Mouse (Mus musculus) layer of hippocampus, adult 9-11 months (tissue): Measurements from ENCODE around the gene Dennd1b.

ENCODE experiments used
- DNase-seq: peaks from one replicate; pipeline ENCODE4 v3.0.0; 2022

Dennd1b gene

DNA sequence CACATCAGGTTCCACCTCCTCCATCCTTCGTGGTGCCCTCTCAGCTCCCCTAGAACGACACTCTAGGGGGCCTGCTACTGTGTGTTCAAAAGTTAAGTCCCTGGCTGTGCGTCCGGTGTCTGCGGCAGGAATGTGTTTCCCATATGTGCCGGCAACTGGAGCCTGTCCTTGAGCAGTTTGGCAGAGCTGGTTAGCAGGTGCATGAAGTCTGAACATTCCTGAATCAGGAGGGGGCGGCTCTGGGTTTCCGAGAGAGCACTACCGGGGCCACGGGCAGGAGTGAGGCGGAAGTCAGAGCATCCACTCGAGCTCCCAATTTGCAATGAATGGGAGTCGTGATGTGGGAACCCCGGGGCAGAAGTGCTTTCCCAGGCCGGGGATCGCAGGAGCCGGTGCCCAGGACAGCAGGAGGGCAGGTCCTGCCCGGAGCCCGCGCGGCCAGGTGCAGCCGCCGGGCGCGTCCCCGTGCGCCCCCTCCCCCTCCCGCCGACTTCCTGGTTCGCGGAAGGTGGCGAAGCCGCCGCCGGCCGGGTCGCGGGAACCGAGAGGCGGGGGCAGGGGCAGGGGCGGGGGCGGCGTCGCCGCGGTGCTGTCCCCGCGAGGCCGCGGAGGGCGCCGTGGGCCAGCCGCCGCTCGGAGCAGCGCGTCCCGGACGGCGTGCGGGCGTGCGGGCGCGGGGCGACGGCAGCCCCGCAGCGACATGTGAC lies at the start of gene Dennd1b:
Dennd1b (plus strand) TSS at position 275 of the 707 bp plus-strand sequence.
- peak; percentile 69 for DNase-seq

DNA sequence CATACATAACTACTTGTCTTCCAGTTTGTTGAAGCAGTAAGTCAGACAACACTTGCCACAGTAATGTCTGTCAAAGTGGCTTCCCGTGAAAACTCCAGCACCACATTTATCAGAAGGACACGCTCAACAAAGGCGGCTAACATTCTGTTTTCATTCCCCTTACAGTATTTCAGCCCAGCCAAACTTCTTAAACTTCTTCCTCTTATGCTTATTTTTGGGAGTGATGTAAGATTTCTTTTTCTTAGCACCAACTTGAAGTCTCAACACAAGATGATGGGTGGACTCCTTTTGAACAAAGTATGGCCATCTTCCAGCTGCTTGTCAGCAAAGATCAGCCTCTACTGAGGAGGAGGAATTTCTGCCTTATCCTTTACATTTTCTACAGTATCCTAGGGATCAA lies 47.6 kb upstream of the Dennd1b start:
- DNase-seq: no peak

DNA sequence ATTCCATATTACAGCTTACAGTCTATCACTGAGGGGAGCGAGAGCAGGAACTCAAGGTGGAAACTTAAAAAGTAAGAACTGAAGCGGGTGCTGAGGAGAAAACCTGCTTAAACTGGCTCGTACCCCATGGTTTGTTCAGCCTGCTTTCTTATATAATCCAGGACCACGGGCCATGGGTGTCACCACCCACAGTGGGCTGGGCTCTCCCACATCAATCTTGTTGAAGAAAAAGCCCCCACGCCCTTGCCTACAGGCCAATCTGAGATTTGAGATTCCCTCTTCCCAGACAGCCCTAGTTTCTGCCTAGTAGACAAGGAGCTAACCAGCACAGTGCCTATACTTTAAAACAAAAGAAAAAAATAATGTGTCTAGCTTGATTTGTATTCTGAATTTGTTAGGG lies 43.6 kb upstream of the Dennd1b start:
- DNase-seq: no peak

DNA sequence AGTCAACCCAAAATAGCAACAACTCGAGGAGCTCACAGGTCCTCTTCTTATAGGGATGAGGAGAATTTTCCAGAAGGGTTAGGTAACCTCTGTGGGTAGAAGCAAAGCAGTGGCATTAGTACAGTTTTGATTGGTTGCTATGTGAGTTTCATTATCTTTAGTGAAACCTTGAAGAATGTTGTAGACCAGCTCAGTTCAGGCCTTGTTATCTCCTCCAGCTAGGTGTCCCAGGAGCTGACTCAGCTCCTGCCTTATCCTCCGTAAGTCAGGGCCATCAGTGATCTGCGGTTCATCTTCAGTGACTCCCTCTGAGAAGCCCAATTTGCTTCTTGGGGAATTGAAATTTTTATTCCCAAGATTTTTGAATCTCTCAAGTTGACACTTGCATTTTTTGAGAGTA lies 43.2 kb upstream of the Dennd1b start:
- no peak for DNase-seq

DNA sequence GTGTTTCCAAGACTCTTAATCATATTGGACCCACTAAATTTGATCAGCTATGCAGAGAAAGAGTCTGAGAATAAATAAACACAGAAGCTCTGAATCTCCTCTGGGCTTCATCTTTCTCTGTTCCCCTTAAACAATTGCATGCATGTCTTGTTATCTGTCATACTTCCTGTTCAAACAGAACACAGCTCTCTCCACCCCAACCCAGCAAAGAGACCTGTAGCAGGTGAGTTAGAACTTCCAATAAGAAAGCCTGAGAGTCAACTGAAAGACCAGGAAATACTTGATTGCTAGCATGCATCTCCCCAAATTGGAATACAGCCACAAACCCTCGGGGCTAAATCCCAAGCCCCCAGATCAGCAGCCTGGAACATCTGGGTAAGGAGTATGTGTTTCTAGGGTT lies 42.4 kb upstream of the Dennd1b start:
- DNase-seq: no peak

DNA sequence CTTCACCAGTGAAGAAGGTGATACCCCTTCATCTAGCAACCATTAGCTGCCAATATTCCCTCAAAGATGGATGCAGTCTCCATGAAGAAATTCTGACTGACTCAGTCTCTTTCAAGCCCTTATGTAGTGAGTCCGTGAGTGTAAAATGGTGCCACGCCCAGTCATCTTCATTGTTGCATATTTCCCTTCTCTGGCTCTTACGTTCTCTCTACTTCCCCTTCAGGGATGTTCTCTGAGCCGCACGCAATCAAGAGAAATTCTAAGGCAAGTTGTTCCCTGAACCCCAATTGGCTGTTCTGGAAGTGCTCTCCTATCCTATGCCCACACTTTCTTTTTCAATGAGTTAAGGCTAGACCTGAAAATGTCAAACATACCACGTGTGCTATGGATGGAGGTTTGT lies 40.3 kb upstream of the Dennd1b start:
- no peak for DNase-seq

DNA sequence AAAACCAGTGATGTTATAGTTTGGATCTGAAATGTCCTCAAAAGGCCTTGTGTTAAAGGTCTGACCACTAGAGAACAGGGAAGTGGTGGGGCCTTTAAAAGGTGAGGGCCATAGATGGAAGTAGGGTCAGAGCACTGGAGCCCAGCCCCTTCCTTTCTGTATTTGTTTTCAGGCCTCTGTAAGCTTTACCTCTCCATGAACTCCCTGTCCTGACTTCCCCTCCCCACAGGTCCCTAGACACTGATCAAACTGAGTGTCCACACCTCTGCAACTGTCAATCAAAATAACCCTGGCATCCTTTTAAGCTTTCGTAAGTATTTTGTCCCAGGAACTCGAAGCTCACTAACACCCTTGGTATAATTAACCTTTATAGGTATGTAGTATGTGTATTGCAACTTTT lies 39.0 kb upstream of the Dennd1b start:
- DNase-seq: no peak

DNA sequence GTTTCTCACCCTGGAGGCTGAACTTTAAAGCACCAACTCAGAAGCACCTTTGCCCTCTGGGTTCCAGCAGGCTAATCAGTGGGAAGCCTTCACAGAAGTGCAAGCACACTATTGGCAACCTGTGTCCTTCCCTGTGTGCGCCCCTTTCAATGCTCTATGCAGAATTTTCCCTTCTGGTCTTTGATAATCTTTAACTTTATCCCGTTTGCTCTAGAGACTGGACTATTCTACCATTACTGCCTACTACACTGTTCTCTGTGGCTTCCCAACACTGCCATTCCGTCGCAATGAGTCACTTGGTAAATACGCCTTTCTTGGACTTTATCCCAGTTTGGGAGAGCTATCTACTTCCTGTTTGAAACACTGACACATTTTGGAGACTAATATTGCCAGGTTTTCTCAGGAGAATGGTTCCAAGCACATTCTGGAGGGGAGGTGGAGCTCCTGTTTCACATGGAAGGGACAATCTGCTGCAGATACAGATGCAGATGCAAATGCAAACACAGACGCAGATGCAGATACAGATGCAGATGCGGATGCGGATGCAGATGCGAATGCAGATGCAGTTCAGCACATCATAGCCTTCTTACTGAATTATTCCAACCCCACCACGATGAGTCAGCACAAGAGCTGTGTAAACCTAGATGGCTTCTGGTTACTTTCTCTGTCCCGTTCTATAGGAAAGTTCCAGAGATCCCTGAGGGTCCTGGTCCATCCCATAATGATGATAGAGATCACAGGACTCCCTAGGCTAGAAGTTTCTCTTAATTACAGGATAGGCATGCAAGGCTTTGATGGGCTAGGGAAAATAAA lies 34.4 kb upstream of the Dennd1b start:
- peak; percentile 76 for DNase-seq

DNA sequence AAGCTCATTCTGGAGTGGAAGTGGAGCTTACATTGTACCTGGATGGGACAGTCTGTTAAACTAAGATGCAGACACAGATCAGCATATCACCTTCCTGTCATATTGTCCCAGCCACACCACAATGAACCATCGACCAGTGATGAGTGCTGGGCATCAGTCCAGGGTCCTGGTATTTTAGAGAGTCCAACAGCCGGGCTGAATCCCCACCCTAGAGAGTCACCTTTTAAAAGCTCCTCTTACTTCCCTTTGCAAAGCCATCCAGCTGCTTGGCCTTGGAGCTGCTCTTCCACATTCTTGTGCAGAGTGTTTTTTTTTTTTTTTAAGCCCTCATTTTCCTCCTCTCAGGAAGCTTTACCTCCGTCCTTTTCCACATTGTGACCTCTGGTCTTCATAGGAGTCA lies 33.2 kb upstream of the Dennd1b start:
- no peak for DNase-seq

DNA sequence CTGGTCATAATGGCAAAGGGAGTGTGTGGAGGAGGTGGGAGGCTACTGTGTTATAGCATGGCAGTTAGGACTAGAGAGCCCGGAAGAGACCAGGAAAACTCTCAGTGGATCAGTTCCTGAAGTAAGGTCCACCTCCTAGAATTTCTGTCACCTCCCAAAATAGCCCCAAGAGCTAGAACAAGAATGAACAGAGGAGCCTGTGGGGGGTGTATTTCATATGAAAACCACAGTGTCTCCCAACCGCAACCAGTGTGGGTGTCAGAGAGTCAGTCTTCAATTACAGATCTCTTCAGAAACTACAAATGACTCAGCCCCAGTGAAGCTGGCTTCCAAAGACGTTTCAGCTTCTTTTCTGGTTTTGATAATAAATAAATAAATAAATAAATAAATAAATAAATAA lies 32.4 kb upstream of the Dennd1b start:
- DNase-seq: no peak

DNA sequence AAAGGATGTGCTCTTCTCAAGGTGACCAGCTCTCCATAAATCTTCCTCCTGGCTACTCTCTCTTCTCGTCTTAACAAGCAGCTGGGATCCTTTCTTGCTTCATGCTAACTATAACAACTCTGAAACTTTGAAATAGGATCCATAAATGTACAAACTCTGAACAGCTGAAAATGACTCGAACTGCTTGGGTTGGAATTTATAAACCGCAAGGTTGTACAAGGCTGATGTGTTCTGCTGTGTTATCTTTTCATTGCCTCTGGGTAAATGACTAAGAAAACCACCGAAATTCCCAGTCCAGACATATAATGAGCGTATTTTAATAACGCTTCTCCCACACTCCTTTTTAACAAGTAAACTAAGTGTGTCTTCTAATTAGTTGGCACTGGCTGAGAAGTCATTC lies 27.1 kb upstream of the Dennd1b start:
- DNase-seq: no peak

DNA sequence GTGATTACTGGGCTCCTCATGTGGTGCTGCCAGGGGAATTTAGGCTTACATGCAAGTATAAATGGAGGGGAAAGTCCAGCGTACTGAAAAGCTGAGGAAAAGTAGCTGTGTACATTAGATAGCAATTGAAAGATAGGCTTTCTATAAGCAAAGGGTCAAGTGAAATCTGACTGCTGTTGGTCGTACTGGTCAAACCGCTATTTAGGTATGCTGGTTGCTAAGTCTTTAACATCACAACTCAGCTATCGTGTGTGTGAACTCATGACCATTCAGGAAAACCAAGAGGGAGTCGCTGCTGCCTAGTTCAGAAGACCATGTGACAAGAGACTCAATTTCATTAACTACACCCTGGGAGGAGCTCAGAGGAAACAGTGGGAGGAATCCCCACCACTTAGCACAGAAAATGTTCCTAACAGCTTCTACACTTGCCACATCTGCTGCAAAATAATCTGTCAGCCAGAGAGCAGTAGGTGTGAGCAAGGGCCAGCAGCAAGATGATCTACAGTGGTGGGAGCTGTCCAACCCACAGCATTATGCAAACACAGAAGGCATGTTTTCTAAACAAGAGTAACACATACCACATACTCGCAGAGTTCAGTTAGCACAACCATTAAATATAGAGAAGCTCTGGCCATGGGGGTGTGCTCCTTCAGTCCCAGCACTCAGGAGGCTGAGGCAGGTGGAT lies 25.4 kb upstream of the Dennd1b start:
- no peak for DNase-seq

DNA sequence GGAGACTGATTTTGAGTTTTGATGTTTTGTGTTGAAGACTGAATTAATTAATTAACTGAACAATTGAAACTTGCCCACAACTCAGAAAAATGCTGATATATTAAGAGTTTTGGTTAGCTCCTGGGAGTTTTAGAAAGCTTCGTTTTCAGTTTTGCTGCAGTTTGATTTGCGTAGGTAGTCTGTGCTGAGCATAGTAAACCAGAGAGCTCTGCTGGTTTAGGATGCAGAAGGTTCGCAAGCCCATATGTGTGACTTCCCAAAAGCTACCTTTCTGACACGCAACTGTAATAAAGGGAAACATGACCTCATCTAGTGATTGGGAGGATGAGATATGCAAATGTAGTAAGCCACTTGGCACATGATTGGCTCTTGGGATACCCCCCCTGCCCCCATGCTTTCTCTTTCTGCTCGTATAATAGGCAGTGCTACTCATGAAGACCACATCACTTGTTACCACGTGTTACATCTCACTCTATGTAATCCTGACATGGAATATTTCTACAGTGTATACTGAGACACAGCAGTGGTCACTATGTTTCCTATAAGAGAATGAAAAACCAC lies 23.6 kb upstream of the Dennd1b start:
- no peak for DNase-seq

DNA sequence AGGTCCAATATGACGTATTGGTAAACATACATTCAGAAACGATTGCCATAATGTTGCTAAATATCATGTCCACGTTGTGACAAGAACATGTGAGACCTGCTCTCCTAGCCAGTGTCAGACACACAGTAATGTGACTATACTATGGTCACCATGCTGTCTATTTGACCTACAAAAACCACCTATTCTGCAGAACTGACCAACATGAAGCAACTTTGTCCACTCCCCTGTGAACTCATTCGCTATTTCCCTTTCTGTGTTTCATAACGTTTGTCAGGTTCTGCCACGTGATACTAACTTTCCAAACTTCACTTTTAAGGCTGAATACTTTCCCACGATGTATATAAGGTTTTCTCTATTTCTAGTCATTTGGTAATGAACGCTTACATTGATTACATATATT lies 22.8 kb upstream of the Dennd1b start:
- DNase-seq: no peak

DNA sequence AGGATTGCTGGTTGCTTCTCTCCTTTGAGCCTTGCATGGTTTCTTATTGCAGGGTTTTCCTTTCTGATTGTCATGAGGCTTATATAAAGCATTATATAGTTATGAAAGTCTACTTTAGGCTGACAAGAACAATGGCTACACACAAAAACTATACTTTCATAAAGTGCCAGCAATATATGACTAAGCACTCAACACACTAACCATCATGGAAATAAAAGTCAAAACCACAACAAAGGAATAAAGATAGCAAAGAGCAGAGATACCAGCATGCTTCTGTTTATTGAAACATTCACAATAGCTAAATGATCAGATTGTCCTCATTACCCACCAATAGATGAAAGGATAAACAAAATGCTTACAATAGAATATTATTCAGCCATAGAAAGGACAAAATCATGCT lies 11.1 kb upstream of the Dennd1b start:
- DNase-seq: no peak

DNA sequence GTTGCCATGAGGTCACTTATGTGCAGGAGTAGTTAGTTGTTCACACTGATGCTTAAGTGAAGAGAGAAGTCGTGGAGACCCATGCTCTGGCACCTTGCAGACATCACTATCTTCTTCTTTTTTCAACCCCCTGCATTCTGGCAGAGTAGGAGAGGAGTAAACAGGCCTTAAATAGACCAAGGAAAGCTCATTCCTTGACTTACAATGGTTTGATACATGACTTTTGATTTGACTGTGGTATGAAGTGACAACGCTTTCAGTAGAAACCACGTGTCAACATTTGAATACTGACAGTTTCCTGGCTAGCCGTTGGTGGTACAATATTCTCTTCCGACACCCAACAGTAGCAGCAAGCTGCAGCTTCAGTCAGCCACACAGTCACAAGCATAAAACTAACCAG lies 8.3 kb upstream of the Dennd1b start:
- no peak for DNase-seq

DNA sequence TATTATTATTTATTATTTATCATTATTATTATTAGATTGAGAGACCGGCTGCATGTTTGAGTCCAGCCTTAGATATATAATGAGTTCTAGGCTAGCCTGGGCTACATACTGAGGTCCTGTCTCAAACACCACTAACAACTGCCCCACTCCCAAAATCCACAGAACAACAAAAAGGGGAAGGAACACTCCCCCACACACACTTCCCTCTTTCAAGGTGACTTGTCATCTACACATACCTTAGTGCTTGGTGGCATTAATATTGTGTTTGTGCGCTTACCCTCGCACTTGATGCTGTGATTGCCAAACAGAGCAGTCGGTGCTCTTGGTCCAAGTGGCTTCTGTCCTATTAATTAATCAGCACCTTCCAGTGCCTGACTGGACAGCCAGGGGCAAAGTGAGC lies 7.8 kb upstream of the Dennd1b start:
- DNase-seq: no peak

DNA sequence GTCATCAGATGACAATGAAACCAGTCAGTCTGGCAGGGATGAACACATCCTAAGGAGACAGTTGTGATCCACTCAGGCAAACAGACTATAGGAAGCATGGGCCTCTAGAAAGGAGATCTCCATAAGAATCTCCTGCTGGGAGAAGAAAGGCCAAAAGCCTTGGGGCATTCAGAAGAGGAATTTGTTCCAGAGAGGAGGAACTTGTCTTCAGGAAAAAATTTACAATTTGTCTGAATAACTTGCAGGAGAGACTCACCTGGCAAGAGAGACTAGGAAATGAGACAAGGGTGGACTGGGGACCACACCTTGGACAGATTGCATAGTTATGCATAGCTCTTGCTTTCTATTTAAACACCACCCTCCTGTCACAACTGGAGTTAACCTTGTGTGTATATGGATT lies 6.7 kb upstream of the Dennd1b start:
- DNase-seq: no peak

DNA sequence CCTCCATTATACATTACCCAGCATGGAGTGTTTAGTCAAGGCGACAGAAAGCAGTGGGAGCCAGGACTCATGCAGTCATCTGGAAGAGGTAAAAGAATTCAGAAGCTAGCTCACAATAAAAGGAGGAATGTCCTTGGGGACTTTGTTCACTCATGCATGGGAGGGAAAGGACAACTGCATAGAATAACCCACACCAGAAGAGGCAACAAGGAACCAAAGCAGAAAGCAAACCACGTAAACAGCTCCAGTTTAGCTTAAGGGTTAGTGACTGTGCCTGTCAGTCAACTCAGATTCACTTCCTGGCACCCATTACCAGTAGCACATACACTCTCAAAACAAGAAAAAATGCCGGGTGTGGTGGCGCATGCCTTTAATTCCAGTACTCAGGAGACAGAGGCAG lies 6.1 kb upstream of the Dennd1b start:
- DNase-seq: no peak

DNA sequence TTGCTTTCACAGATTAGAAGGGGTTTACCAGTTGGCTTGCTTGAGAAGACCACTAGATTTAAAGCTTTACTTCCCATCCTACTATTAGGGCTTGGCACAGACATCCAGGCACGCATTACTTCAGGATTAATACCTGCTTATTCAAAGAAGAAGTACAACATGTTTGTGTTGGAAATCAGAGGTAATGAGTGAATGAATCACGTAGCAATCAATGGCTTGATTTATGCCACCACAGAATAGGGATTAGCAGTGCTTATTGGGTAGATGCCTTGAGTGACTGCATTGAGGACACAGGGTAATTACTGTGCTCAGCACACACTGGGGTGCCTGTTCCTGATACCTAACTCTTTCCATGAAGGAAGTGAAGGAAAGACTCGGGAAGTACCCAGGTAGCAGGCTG lies 4.4 kb upstream of the Dennd1b start:
- no peak for DNase-seq

DNA sequence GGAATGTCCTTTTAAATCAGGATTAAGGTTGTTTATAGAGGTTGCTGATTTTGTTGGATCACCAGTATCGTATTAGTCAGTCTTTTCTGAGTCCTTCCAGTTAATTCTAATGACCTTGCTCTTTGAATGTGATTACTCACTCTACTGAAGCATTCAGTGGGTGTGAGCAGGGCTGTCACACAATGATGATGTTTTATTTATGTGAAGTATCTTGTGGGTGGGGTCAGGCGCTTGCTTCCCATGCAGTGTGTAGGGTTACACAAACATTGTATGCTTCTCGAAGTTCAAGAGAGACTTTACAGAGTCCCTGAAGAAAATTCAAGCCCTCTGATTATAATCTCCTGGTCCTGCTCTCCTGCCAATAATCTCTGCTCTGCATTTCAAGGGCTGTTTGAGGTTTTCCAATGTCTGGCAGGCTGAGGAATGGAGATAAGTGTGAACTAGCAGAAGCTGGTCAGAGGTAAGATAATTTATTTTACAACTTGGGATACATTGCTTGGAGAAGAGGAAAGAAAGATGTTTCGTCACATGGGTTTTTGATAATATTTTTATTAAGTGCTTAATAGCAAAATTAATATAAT lies 3.2 kb upstream of the Dennd1b start:
- DNase-seq: no peak

DNA sequence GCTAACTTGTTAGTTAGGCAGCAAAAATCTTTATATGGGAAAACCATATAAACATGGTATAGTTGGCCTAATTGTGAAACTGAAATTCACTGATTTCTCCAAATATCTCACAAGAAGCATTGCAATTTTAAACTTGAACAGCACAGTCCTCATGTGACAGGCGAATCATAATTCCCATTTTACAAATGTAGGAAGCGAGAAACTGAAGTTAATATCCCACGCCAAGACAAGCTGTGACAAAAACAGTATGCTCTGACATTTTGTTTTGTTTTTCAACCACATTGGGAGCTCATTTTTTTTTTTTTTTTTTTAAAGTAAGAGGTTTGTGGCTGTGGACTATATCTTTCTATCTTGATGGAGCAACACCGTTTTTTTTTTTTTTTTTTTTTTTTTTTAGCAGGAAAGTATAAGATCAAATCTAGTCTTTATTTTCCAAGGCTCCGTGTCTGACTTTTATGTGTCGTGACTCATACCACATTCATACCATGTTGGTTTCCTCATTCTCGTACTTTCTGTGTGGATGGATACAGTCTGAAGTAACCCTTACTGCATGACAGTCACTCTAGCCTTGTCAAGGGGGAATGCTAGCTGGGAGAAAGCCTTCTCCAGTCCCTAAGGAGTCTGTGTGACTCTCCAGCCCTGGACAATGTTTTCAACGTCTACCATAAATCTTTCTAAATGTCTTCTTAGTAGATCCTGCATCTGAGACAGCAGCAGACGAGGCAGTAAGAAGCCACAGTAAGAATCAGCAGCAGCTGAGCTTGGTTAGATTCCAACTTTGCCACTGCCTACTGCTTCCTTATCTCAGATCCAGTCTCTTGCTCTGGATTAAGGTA lies 751 bp upstream of the Dennd1b start:
- no peak for DNase-seq
